Mouse (Mus musculus): ENCODE data around the gene Igsf9. TPM values are rescaled to one million over a fixed set of nuclear protein-coding genes. Genes with fewer than 3 reads are reported as not detected.

The Igsf9 gene
- total RNA-seq (2023) = 1.6 TPM

GRCm38 (mm10) chr1:172481540-172482280 lies at the start of gene Igsf9:
Gene Igsf9 (plus strand): TSS chr1:172481788.

GRCm38 (mm10) chr1:172475054-172475741 lies 6.4 kb upstream of the Igsf9 start, which contains the start of gene Slamf9:
Gene Slamf9 (plus strand): TSS chr1:172475358.

GRCm38 (mm10) chr1:172499765-172500441 lies 18.3 kb downstream of the Igsf9 start, which contains the start of gene Tagln2:
Gene Tagln2 (plus strand): TSS chr1:172500047.

GRCm38 (mm10) chr1:172520576-172521440 lies 39.2 kb downstream of the Igsf9 start, which contains the start of gene Cfap45:
Gene Cfap45 (plus strand): TSS chr1:172520801.

Other genes with a start within 250 kb of the Igsf9 start
- gene Atp1a4, start 223.4 kb upstream of the Igsf9 start, total RNA-seq (2023) = not detected
- 17.3 TPM for gene Igsf8, start 220.1 kb upstream of the Igsf9 start, total RNA-seq (2023)
- gene Atp1a2, start 183.7 kb upstream of the Igsf9 start, total RNA-seq (2023) = not detected
- gene Kcnj9, start 152.5 kb upstream of the Igsf9 start, total RNA-seq (2023) = 0.12 TPM
- gene Kcnj10, start 140.6 kb upstream of the Igsf9 start, total RNA-seq (2023) = 0.61 TPM
- 30.1 TPM for gene Pigm, start 105.2 kb upstream of the Igsf9 start, total RNA-seq (2023)
- not detected for gene Slamf9, start 6.4 kb upstream of the Igsf9 start, total RNA-seq (2023)
- 306 TPM for gene Tagln2, start 18.3 kb downstream of the Igsf9 start, total RNA-seq (2023)
- 0.61 TPM for gene Cfap45, start 39.0 kb downstream of the Igsf9 start, total RNA-seq (2023)
- not detected for gene Vsig8, start 74.2 kb downstream of the Igsf9 start, total RNA-seq (2023)
- 0.70 TPM for gene Slamf8, start 108.8 kb downstream of the Igsf9 start, total RNA-seq (2023)
- gene Fcrl6, start 120.8 kb downstream of the Igsf9 start, total RNA-seq (2023) = not detected
- gene Dusp23, start 151.2 kb downstream of the Igsf9 start, total RNA-seq (2023) = 1.6 TPM
- gene Crp, start 216.3 kb downstream of the Igsf9 start, total RNA-seq (2023) = not detected

Measured in CD8-positive naive resting alpha-beta T cell, adult 57 days (primary cell).